Mouse (Mus musculus): ENCODE results near the gene Prnp.

Prnp gene

DNA sequence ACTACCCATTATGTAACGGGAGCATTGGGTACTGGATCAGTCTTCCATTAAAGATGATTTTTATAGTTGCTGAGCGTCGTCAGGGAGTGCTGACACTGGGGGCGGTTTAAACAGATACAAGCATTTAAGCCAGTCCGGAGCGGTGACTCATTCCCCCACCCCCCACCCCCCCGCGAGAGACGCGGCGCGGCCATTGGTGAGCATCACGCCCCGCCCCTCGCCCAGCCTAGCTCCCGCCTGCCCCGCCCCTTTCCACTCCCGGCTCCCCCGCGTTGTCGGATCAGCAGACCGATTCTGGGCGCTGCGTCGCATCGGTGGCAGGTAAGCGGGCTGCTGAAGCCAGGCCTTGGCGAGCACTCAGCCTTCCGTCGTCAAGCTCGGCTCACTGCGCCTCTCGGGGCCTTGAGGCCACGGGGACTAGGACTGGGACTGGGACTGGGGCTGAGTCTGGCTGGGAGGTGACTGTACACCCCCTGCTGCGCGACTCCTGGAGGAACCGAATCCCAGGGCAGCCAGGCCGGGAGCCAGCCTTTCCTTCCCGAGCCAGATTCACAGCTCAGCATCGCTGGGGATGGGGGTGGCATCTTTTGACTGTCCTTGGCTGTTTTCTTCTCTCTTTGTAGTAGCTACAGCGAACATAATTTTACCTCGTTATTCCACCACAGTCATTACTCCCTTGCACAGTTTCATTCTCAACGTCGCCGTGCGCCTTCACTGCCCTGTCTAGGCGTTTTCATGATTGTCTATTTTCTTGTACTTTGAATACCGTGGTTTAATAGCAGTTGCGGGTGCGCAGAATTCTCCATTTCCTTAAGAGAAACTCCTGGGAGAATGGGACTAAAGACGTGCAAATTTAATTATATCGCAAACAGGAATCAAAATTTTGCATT lies at the start of gene Prnp, which contains the start of gene Prn:
TSS of gene Prnp (plus strand) at position 246 of the 890 bp plus-strand sequence.
TSS of gene Prn (plus strand) at position 275 of the 890 bp plus-strand sequence.
- peak; percentile 93 for DNase-seq

DNA sequence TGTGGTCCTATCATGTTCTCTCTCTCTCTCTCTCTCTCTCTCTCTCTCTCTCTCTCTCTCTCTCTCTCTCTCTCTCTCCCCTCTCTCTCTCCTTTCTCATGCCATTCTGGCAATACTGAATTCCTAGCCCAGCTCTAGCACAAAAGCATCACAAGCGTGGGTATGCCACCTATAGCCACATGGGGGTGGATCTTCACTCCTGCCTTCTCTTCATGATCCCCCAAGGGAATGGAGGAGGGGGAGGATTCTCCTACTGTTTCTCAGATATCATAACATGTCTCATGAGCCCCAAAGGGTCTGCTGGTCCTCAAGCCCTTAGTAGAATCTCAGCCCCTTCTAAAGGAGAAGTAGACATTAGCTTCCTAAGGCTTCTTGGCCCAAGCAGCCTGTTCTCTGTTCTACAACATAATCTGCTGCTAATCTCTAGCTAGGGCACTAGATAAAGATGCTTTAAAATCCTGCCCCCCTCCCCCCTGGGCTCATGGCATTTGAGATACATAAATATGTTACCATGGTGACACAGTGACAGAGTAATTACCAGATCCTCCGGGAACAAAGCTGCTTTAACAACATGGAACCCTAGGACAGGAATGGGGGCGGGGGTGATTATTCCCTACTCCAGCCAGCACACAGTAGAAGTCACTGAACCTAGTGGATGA lies 47.0 kb upstream of the Prnp start:
- DNase-seq: no peak

DNA sequence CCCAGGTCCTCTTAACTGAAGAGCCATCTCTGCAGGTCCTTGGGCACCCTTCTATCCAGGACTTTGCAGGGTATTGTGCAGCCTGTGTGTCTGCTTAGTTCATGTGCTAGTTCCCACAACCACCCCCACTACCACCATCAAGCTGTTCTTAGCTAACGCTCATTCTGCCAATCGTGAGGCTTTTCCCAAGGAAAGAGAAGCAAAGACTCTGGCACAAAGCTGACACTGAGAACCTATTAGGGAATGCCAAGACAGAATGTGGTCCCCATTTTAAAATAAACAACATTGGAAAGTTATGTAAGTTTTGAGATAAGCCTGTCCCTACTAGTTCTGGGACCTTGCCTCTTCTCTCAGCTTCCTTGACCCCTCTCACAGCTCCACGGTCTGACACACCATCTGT lies 46.3 kb upstream of the Prnp start:
- no peak for DNase-seq

DNA sequence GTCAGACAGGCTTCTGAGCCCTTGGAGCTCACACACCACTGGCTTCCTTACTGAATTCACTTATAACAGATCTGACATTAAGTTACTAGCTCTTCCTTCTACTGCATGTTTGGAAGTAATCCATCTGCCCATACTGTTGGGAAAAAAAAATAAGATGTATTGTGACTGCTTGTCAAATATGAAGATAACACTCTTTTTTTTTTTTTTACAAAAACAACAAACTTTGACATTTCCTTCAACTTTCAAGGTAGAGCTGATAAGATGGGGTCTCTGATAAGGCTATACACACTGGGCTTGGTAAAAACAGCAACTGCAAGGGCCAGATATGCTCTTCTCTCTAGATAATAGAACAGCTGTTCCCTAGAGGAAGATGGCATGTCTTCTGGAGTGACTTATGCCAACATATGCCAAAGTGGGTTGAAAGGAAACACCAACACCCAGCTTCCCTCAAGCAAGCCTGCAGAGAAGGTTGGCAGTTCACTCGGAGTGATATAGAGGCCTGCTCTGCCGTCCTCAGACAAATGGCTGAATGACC lies 45.4 kb upstream of the Prnp start:
- no peak for DNase-seq

DNA sequence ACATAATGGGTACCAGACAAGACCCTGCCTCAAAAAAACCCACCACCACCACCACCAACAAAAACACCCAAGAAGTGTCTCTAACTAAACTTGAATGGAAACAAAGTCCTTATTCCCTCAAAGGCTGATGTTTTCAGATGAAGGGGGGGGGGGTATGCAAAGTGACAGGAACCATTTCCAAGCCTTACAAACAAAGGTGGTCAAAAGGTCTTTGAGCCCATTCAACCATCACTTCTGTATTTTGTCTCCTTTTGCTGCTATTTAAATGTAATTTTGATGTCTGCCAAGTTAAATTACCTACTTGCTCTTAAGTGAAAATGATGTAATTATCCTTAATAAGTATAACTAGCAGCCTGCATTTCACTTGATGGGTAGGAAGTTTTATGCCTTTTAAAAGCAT lies 43.1 kb upstream of the Prnp start:
- DNase-seq: no peak

DNA sequence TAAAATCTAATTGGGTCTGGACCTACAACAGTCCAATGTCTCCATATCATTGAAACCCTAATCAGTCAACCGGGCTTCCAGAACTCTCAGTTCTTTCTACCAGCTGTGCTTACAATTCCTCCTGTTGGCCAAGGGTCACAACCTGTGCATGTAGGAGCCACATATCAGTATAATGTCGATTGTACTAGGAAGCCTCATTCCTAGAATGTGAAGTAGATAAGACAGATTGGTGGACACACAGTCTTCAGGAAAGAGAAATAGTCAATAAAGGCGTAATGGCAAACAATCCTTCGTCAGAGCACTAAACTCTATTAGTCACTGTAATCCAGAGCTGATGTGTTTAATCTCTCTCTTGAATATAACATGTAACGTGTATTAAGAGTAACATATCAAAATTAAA lies 40.7 kb upstream of the Prnp start:
- no peak for DNase-seq

DNA sequence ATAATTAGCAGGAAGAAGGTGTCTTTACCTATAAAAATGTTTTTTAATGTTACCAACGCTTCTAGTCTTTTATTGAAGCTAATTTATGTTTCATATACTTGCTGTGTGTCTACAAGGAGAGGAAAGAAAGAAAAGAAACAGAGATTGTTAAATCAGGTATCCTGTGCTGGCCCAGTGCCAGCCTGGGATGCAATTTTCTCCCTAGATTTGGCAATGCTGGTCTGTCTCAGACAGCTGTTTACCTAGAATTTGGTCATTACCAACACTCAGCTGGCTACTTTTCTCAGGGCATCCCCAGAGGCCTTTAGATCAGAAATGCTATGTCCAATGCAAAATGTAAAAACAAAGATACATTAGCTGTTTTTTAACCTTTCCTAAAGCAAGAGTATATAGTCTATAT lies 36.4 kb upstream of the Prnp start:
- DNase-seq: no peak

DNA sequence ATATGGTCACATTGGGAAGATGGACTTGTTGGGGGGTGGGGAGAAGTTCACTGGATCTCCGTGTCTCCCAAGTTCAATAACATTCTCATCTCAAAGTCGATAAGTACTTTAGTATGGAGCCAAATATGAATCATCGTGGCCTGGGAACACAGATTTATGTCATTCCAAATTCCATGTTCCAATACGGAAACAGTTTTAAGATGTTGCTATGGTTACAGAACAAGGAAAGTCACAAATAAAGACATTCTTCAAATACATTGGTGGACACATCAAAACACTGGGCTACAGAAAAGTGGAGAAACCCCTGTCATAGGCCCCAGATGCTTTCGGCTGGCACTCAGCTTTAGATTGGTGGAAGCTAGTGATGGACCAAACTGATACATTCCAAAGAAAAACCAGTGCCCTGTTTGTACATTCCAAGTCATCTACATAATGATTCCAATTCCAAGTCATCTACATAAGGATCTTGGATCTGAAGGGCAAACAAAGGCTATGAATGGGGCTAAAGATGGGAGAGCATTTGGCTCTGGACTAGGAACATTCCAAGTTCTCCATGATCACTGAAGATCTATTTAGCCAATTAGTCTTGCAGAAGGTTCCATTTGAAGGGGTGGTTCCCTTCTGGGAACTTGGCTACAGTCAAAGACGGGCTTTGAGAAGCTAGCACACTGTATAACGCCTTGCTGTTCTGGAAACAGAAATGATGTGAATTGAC lies 33.0 kb upstream of the Prnp start:
- no peak for DNase-seq

DNA sequence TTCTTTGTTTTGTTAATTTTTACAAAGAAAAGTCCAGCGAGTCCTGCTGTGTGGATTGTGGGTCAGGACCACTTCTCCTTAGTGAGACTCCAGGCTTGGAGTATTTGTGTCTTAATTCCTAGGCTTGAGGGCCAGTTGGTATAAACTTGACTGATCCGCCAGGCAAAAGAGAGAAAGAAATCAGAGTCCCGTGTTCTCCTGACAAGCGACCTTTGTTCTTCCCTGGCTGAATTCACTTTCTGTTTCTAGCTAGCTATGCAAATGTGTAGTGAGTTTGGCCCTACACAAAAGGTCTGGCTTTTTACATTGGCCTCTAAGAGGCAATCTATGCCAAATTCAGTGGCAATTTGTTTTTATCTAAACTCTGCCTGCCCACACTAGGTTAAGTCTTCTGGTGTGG lies 28.0 kb upstream of the Prnp start:
- no peak for DNase-seq

DNA sequence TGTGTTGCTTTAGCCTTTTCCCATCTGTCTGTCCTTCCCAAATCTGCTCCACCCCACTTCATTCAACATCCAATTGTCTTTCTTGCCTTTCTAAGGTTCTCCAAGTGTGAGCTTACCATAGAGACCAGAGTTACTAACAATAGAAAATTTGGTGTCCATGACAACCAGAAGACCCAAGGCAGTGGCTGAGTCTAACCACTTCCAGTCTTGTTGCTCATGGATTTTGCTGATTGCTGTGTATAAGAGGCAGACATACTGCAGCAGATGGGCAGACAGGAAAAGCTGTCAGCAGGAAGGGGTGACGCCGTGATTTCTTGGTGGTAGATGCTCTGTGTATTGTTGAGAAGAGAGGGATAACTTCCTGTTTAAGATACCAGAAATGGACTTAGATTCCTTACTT lies 26.6 kb upstream of the Prnp start:
- DNase-seq: no peak

DNA sequence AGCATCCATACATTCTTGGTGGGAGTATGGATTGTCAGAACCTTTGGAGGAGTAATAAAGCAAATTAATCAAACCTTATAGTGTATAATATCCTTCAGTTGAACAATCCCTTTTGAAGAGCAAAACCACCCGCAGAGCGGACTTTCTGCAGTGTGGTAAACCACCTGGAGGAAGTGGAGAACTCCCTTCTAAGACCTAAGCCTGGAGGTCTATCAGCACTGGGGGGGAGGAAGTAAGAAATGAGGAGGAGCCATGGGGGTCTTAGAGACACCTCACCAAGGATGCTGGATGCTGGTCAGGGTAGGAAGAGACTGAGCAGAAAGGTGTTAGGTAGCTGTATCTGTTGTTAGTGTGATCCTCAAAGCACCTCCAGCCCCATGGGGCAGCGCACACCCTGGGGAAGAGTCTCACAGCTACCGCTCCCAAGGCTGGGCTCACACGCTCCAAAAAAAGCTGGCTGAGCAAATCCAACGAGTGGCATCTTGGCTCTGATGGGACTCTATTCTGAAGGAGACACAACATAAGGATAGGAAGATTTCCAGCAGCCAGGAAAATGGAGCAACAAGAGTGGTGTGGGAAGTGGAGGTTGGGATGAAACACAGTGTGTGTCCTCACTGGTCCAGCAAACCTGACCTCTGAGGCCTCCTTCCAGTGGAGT lies 23.1 kb upstream of the Prnp start:
- DNase-seq: no peak

DNA sequence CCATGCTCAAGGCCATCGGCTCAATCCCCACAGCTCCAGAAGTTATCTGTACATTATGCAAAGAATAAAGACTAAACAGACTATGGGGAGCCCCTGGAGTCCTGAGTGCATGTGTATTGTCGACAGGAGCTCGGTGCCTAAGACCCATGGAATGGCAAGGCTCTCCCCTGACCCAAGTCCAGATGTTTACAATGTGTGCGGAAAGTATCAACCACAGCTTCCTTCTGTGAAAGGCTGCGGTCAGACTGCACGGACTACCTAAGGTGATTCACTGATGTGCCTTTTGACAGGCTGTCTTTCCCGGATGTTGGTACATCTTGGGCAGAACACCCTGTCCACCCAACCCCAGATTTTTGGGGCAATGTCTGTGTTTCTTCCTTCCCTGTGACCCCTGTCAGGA lies 21.5 kb upstream of the Prnp start:
- no peak for DNase-seq

DNA sequence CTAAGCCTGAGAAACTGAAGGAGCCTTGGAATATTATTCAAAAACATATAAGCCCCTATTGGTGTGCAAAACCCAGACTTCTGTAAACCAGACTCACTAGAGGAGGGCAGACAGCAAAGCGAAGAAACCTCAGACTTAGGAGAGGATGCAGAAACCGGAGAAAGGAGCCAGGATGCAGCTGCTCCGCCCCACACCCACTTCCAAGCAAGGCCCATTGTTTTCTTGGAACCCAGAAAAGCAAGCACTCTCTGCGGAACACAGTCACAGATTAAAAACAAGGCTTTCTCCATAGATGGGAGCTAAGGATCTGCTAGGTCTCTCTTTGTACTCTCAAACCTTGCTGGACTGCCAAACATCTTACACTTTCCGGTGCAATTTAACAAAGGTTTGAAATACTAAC lies 17.2 kb upstream of the Prnp start:
- no peak for DNase-seq

DNA sequence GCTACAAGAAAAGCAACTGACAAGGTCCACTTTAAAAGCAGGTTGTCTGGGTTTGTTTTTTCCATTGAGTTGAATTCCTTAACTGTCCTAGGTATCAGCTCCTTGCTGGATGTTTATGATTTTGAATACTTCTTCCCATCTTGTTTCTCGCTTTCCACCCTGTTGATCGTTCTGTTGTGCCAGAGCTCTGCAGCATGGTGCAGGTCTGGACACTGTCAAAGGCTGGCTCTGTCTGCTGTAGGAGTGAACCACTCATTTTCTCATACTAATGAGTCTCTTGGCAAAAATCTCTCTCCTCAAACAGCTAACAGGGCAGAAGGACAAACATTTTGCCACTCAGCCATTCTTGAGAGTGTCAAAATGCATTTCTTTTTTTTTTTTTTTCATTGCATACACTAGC lies 14.6 kb upstream of the Prnp start:
- no peak for DNase-seq

DNA sequence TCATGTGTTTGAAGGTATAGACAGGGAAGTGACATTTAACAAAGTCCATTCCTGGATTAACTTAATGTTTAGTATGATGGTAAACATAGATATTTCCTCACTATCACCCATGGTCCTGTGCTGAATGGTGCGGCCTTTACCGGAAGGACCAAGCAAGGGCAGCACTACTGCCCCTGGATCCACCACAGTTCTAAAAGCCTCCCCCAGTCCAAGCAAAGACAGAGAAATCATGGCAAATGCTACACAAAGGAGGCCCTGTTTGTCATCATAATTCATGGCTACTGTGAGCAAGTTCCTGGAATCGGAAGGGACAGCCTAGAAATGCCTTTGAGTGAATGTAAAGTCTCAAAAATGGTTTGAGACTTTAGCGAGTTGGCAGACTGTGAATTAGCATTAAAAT lies 13.7 kb upstream of the Prnp start:
- no peak for DNase-seq

DNA sequence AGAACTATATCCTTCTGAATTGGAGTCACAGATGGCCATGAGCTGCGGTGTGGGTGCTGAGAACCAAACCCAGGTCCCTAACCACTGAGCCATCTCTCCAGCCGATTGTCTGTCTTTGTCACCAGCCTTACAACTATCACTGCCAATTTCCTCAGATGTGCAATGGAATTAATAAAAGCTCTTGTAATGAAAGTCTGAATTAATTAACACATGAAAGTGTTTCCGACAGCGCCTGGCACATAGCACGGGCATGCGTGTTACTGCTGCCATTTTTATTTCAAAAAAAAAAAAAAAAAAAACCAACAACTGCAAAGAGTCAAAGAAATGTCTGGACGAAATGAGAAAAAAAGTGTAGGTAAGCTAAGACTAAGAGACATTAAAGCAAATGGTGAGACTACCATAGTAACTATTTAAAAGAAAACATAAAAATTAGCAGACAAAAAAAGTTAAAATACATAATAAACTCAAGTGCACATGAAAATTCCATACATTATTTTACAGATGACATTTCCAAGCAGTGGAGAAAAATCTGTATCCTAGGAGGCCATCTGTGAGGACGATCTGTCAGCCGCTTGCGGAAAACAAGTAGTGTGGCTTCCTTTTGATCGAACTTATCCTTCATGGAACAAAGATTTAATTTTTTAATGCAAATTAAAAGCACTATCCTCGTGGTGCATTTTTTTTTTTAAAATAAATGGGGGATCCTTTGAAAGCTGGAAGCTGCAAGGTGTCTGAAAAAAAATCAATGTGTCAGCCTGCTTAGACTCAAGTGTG lies 12.2 kb upstream of the Prnp start:
- no peak for DNase-seq

DNA sequence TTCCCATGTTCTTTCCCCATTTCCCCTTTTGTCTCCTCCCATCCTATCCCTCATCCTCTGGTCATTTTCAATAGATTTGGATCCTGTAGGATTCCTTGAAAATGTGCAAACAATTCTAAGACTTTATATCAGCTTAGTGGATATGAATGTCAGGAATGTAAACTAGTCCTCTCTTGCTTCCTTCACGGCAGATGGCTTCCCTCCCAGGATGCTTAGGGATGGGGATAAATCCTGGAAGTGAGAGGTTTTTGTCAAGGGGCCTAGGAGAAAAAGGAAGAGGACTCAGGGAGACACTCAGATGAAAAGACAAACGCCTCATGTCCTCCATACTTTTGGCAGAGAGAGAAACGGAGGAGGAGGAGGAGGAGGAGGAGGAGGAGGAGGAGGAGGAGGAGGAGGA lies 7.3 kb upstream of the Prnp start:
- DNase-seq: no peak

DNA sequence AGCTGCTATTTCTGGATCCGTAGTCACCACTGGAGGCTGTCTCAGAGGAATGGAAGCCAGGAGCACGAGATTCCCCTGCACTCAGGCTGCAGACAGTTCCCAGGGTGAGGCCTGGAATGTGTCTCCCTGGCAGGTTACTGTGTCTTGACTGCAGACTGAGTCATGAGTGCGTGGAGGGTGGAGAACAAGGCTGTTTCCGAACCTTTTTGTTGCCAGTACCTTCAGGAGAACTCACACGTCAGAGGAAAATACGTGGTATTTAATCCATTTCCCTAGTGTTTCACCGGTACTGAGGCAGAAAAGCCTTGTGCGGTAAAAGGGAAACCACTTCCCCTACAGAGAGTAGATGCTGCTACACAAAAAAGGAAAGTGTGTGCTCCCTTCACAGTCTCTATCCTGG lies 6.9 kb upstream of the Prnp start:
- DNase-seq: no peak

DNA sequence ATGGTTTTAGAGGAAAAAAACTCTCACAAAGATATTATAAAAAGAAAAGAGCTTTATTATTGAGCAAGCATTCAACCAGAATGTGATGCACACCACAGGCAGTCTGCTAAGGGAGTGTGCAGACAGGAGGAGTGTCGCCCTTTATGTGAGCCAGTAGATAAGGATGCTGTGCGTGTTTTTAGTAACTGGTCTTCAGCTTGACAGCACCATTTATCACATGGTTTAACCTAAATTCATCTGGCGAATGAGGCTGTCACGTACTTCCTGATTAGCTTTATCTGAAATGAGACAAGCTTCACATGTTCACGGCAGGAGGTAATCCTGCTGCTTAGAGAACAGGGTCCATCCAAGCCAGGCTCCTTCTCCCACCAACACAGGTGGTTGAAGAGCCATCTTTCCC lies 4.7 kb upstream of the Prnp start:
- no peak for DNase-seq

DNA sequence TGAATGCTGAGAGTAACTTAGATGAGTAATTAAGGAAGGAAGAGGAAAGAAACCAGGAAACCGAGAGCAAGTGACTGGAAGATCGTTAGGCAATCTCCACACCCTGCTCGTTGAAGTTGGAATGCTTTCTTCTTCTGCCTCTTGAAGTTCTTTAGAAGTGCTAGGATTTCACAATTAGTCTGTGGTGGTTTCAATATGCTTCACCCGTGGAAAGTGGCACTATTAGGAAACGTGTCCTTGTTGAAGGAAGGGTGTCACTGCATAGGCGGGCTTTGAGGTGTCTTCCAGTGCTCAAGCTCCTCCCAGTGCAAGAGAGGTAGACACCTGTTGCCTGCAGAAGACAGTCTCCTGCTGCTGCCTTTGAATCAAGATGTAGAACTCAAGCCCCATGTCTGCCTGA lies 4.0 kb upstream of the Prnp start:
- no peak for DNase-seq

DNA sequence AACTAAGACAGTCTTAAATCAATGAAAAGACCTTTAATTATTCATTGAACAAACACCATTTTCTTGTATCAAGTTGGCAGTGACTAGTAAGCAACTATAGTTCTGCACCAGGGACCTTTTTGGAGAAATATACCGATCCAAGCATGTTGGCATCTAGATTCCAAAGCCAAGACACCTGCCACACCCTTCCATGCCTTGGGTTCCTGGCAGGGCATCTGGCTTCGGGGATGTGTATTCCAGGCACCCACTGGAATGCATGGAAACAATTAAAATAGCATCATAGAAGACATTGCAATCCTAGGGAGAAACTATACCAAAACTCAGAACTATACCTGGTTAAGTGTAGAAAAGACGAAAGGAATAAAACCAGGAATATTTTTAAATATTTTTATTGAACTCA lies 3.5 kb upstream of the Prnp start:
- DNase-seq: no peak

DNA sequence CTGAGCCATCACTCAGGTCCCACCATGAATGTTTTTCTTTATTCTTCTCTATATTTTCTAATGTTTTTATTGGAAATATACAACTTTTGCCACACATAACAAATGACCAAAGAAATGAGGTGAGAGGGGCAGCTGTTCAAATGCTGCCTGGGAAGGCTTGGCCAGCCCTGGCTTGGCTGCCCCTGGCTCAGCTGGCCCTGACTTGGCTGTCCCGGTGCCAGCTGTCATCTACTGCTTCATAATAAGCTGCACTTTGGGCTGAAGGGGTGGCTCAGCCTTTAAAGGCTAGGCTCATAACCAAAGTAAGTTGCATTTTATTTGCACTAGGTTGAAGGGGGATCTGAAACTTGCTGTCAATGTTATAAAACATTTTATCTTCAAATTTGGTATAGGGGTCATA lies 2.9 kb upstream of the Prnp start:
- DNase-seq: no peak
